Mouse (Mus musculus): ENCODE results near the gene Aplf.

DNA sequence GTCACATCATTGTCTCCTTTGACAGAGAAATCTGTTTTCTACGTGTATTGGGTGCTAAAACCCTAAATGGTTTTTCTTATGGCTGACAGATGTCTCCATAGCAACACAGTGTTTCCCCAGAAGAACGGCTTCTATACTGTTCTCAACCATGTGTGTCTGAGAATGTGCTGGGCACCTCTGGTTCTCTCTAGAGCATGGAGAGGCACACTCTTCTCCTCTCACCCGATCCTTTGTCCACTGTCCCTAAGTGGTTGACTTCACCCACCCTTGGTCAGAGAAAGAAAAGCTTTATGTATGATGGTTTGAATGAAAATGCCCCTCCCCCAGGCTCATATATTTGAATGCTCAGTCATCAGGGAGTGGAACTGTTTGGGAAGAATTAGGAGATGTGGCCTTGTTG lies 8.4 kb upstream of the Aplf start:
- TF ChIP-seq CTCF (IDR thresholded peaks at IDR 0.05; ENCODE audit: low read depth) (no peak), EP300 (optimal IDR thresholded peaks at IDR 0.05) (no peak)
